Mouse (Mus musculus): ENCODE measurements around the gene Rhox4d. TPM values are rescaled to one million over a fixed set of nuclear protein-coding genes. Genes with fewer than 3 reads are reported as not detected.
"Not testable (repeated sequence)": the region's sequence is repeated elsewhere in the genome, so short reads cannot be mapped to it uniquely, and the experiment has no call there.

Rhox4d gene
- not detected in 2 replicates for polyA plus RNA-seq (2014; fragmentation: Nextera tagmentation; extraction: Ambion mirVana)

DNA sequence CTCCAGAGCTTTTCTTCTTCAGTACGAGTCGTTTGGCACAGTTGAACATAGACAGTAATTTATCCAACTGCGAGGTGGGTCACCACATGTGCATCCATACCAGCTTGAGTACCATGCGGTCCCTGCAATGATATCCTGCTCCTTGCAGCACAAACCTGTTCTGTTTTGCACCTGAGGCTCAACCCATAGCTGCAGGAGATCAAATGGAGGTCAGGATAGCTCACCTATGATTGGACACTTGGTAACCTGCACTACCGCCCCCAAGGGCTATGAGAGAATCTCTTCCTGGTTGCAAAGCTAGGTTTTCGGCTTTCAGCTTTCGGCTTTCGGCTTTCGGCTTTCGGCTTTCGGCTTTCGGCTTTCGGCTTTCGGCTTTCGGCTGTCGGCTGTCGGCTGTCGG is at the start of gene Rhox4d:
Gene Rhox4d (plus strand): TSS at position 301 of the 400 bp plus-strand sequence.
- H3K27me3 ChIP-seq (ENCODE audit: control insufficient read depth, insufficient read depth, low read length); H3K9ac ChIP-seq (replicated peaks; ENCODE audit: low read length); ATAC-seq (ENCODE audit: low FRiP score, low TSS enrichment); H3K36me3 ChIP-seq (ENCODE audit: control insufficient read depth, insufficient read depth, low read length); H3K4me2 ChIP-seq (ENCODE audit: low read length); H3K4me3 ChIP-seq (replicated peaks; ENCODE audit: low read depth, low read length); H3K27ac ChIP-seq (replicated peaks; ENCODE audit: low read depth, low read length); H3K9me3 ChIP-seq (ENCODE audit: control insufficient read depth, low read length); DNase-seq; H3K4me1 ChIP-seq (ENCODE audit: control insufficient read depth, insufficient read depth, low read length): not testable (repeated sequence)
- 96% methylated on average over 14 of the region's 18 CpGs for WGBS

GRCm38 (mm10) chrX:37480037-37480436 is 34.1 kb upstream of the Rhox4d start, which contains the start of gene Rhox4c:
Gene Rhox4c (plus strand): TSS chrX:37480337.
- not testable (repeated sequence) for DNase-seq; H3K36me3 ChIP-seq (ENCODE audit: control insufficient read depth, insufficient read depth, low read length); H3K4me1 ChIP-seq (ENCODE audit: control insufficient read depth, insufficient read depth, low read length); H3K27me3 ChIP-seq (ENCODE audit: control insufficient read depth, insufficient read depth, low read length); H3K4me2 ChIP-seq (ENCODE audit: low read length); H3K9me3 ChIP-seq (ENCODE audit: control insufficient read depth, low read length); H3K27ac ChIP-seq (replicated peaks; ENCODE audit: low read depth, low read length); ATAC-seq (ENCODE audit: low FRiP score, low TSS enrichment); H3K4me3 ChIP-seq (replicated peaks; ENCODE audit: low read depth, low read length); H3K9ac ChIP-seq (replicated peaks; ENCODE audit: low read length)
- 91% methylated on average over 14 of the region's 14 CpGs for WGBS

GRCm38 (mm10) chrX:37530152-37530551 is 16.0 kb downstream of the Rhox4d start, which contains the start of gene Rhox2e:
Gene Rhox2e (plus strand): TSS chrX:37530452.
- H3K4me3 ChIP-seq (replicated peaks; ENCODE audit: low read depth, low read length); H3K9me3 ChIP-seq (ENCODE audit: control insufficient read depth, low read length); ATAC-seq (ENCODE audit: low FRiP score, low TSS enrichment); H3K4me2 ChIP-seq (ENCODE audit: low read length); H3K27ac ChIP-seq (replicated peaks; ENCODE audit: low read depth, low read length); H3K27me3 ChIP-seq (ENCODE audit: control insufficient read depth, insufficient read depth, low read length); H3K36me3 ChIP-seq (ENCODE audit: control insufficient read depth, insufficient read depth, low read length); H3K4me1 ChIP-seq (ENCODE audit: control insufficient read depth, insufficient read depth, low read length); H3K9ac ChIP-seq (replicated peaks; ENCODE audit: low read length); DNase-seq: not testable (repeated sequence)
- WGBS = 93% methylated on average over 2 of the region's 8 CpGs

DNA sequence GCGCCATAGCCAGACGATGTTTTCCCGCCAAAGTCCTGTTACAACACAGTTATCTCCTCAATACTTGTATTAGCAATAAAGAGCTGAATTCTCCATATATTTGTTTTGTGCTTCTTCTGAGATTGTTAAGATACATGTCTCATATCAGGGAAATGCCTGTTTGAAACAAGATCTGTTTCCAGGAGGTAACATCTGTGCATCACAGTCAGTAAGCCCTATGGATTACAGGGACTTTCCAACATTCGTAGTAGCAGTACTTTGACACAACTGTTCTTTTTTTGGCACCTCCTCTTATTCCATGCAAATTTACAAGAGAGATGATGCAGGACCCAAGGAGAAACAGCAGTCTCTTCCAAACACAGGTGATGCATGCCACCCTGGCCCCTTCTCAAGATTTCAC is 27.6 kb downstream of the Rhox4d start, which contains the start of gene Rhox3e:
Gene Rhox3e (plus strand): TSS at position 301 of the 400 bp plus-strand sequence.
- H3K36me3 ChIP-seq (ENCODE audit: control insufficient read depth, insufficient read depth, low read length); H3K4me1 ChIP-seq (ENCODE audit: control insufficient read depth, insufficient read depth, low read length); H3K4me3 ChIP-seq (replicated peaks; ENCODE audit: low read depth, low read length); H3K9ac ChIP-seq (replicated peaks; ENCODE audit: low read length); H3K27me3 ChIP-seq (ENCODE audit: control insufficient read depth, insufficient read depth, low read length); H3K4me2 ChIP-seq (ENCODE audit: low read length); ATAC-seq (ENCODE audit: low FRiP score, low TSS enrichment); DNase-seq; H3K9me3 ChIP-seq (ENCODE audit: control insufficient read depth, low read length); H3K27ac ChIP-seq (replicated peaks; ENCODE audit: low read depth, low read length): not testable (repeated sequence)
- WGBS = no CpG with 5 or more reads among the region's 4 CpGs

DNA sequence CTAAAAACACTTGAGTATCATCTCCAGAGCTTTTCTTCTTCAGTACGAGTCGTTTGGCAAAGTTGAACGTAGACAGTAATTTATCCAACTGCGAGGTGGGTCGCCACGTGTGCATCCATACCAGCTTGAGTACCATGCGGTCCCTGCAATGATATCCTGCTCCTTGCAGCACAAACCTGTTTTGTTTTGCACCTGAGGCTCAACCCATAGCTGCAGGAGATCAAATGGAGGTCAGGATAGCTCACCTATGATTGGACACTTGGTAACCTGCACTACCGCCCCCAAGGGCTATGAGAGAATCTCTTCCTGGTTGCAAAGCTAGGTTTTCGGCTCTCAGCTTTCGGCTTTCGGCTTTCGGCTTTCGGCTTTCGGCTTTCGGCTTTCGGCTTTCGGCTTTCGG is 43.0 kb downstream of the Rhox4d start, which contains the start of gene Rhox4e:
Gene Rhox4e (plus strand): TSS at position 301 of the 400 bp plus-strand sequence.
- not testable (repeated sequence) for H3K27ac ChIP-seq (replicated peaks; ENCODE audit: low read depth, low read length); ATAC-seq (ENCODE audit: low FRiP score, low TSS enrichment)

More for the DNA sequence above, 43.0 kb downstream of the Rhox4d start, which contains the start of gene Rhox4e:
- not testable (repeated sequence) for H3K9ac ChIP-seq (replicated peaks; ENCODE audit: low read length); H3K9me3 ChIP-seq (ENCODE audit: control insufficient read depth, low read length); DNase-seq; H3K27me3 ChIP-seq (ENCODE audit: control insufficient read depth, insufficient read depth, low read length); H3K4me3 ChIP-seq (replicated peaks; ENCODE audit: low read depth, low read length); H3K4me1 ChIP-seq (ENCODE audit: control insufficient read depth, insufficient read depth, low read length); H3K4me2 ChIP-seq (ENCODE audit: low read length); H3K36me3 ChIP-seq (ENCODE audit: control insufficient read depth, insufficient read depth, low read length)
- 80% methylated on average over 10 of the region's 18 CpGs for WGBS

Other genes with a start within 250 kb of the Rhox4d start
- gene Rhox4a, start 249.0 kb upstream of the Rhox4d start, polyA plus RNA-seq (2014; fragmentation: Nextera tagmentation; extraction: Ambion mirVana) = not detected in 2 replicates
- not detected in 2 replicates for gene Rhox3a2, start 134.3 kb upstream of the Rhox4d start, polyA plus RNA-seq (2014; fragmentation: Nextera tagmentation; extraction: Ambion mirVana)
- not detected in 2 replicates for gene Rhox4a2, start 123.5 kb upstream of the Rhox4d start, polyA plus RNA-seq (2014; fragmentation: Nextera tagmentation; extraction: Ambion mirVana)
- not detected in 2 replicates for gene Rhox2b, start 102.3 kb upstream of the Rhox4d start, polyA plus RNA-seq (2014; fragmentation: Nextera tagmentation; extraction: Ambion mirVana)
- not detected in 2 replicates for gene Rhox4b, start 81.9 kb upstream of the Rhox4d start, polyA plus RNA-seq (2014; fragmentation: Nextera tagmentation; extraction: Ambion mirVana)
- gene Rhox2c, start 60.7 kb upstream of the Rhox4d start, polyA plus RNA-seq (2014; fragmentation: Nextera tagmentation; extraction: Ambion mirVana) = not detected in 2 replicates
- gene Rhox3c, start 55.8 kb upstream of the Rhox4d start, polyA plus RNA-seq (2014; fragmentation: Nextera tagmentation; extraction: Ambion mirVana) = not detected in 2 replicates
- not detected in 2 replicates for gene Rhox4c, start 34.0 kb upstream of the Rhox4d start, polyA plus RNA-seq (2014; fragmentation: Nextera tagmentation; extraction: Ambion mirVana)
- not detected in 2 replicates for gene Rhox2d, start 20.9 kb upstream of the Rhox4d start, polyA plus RNA-seq (2014; fragmentation: Nextera tagmentation; extraction: Ambion mirVana)
- not detected in 2 replicates for gene Rhox2e, start 16.1 kb downstream of the Rhox4d start, polyA plus RNA-seq (2014; fragmentation: Nextera tagmentation; extraction: Ambion mirVana)
- gene Rhox3e, start 27.7 kb downstream of the Rhox4d start, polyA plus RNA-seq (2014; fragmentation: Nextera tagmentation; extraction: Ambion mirVana) = not detected in 2 replicates
- gene Rhox4e, start 43.1 kb downstream of the Rhox4d start, polyA plus RNA-seq (2014; fragmentation: Nextera tagmentation; extraction: Ambion mirVana) = not detected in 2 replicates
- not detected in 2 replicates for gene Rhox2f, start 57.0 kb downstream of the Rhox4d start, polyA plus RNA-seq (2014; fragmentation: Nextera tagmentation; extraction: Ambion mirVana)
- not detected in 2 replicates for gene Rhox3f, start 66.6 kb downstream of the Rhox4d start, polyA plus RNA-seq (2014; fragmentation: Nextera tagmentation; extraction: Ambion mirVana)
- not detected in 2 replicates for gene Rhox4f, start 93.3 kb downstream of the Rhox4d start, polyA plus RNA-seq (2014; fragmentation: Nextera tagmentation; extraction: Ambion mirVana)
- not detected in 2 replicates for gene Rhox3g, start 114.3 kb downstream of the Rhox4d start, polyA plus RNA-seq (2014; fragmentation: Nextera tagmentation; extraction: Ambion mirVana)
- not detected in 2 replicates for gene Rhox2g, start 129.1 kb downstream of the Rhox4d start, polyA plus RNA-seq (2014; fragmentation: Nextera tagmentation; extraction: Ambion mirVana)
- not detected in 2 replicates for gene Rhox4g, start 137.0 kb downstream of the Rhox4d start, polyA plus RNA-seq (2014; fragmentation: Nextera tagmentation; extraction: Ambion mirVana)
- not detected in 2 replicates for gene Rhox3h, start 154.4 kb downstream of the Rhox4d start, polyA plus RNA-seq (2014; fragmentation: Nextera tagmentation; extraction: Ambion mirVana)
- gene Rhox2h, start 158.9 kb downstream of the Rhox4d start, polyA plus RNA-seq (2014; fragmentation: Nextera tagmentation; extraction: Ambion mirVana) = not detected in 2 replicates

Measured in midbrain, embryonic 14.5 days (tissue).